Mouse (Mus musculus): ENCODE data around the gene Zfp296.
"Not testable (repeated sequence)": the region's sequence is repeated elsewhere in the genome, so short reads cannot be mapped to it uniquely, and the experiment has no call there.

Zfp296 gene

DNA sequence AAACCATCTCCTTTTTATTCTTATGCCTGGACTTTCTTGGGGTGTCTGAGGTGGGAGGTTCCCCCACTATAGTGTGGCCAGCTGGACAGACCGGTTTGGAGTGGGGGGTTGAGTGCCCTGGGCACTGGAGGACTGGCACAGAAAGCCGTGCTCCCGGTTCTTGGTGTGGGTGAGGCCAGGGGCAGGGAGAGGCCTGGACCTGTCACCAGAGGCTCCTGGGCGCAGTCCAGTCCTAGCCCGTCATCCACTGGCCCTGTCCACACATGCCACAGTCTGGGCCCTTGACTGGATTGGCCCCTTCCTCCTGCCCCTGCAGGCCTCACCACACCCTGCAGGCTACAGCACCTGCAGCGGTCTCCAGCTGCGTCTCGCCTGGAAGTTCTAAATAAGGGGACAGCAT lies 3.5 kb downstream of the Zfp296 start:
- Histone ChIP-seq H3K36me3 (ENCODE audit: insufficient read depth, low read length) (peaks cover 75% of the 10 kb centered on the region), H3K4me3 (replicated peaks; ENCODE audit: low read length) (peak overlapping the region; percentile 91), H3K27me3 (ENCODE audit: insufficient read depth, low read length) (no peaks in the 10 kb centered on the region), H3K4me1 (replicated peaks; ENCODE audit: low read depth, low read length) (peaks cover 96% of the 10 kb centered on the region), H3K9me3 (ENCODE audit: low read length) (no peaks in the 10 kb centered on the region)
- TF ChIP-seq NANOG (IDR thresholded peaks at IDR 0.05; ENCODE audit: borderline replicate concordance, low read length) (no peak), CTCF (conservative IDR thresholded peaks at IDR 0.05; ENCODE audit: low read length) (no peak), POU5F1 (IDR thresholded peaks at IDR 0.05; ENCODE audit: borderline replicate concordance, low read length) (no peak)

DNA sequence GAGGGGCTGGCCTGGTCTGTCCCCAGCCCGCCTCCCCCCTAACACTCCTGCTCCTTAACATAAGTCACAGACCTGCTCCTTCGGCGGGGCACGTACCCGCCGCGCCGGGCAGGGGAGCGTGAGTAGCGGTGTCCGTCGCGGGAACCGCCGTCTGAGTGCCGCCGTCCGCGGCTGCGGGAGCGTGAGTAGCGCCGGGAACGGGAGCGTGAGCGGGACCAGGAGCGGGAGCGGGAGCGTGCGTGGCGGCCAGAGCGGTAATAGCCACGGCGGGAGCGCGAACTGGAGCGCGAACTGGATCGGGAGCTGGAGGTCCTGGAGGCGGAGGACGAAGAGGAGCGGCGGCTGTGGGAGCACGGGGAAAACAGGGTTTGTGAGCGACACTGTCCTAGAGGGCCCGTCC lies 9.2 kb downstream of the Zfp296 start:
- Histone ChIP-seq H3K4me1 (replicated peaks; ENCODE audit: low read depth, low read length) (peaks cover 84% of the 10 kb centered on the region), H3K4me3 (replicated peaks; ENCODE audit: low read length) (peak overlapping the region; percentile 76), H3K9me3 (ENCODE audit: low read length) (no peaks in the 10 kb centered on the region), H3K36me3 (ENCODE audit: insufficient read depth, low read length) (peaks cover 87% of the 10 kb centered on the region), H3K27me3 (ENCODE audit: insufficient read depth, low read length) (peaks cover 13% of the 10 kb centered on the region)
- TF ChIP-seq NANOG (IDR thresholded peaks at IDR 0.05; ENCODE audit: borderline replicate concordance, low read length) (no peak), POU5F1 (IDR thresholded peaks at IDR 0.05; ENCODE audit: borderline replicate concordance, low read length) (no peak), CTCF (conservative IDR thresholded peaks at IDR 0.05; ENCODE audit: low read length) (no peak)

DNA sequence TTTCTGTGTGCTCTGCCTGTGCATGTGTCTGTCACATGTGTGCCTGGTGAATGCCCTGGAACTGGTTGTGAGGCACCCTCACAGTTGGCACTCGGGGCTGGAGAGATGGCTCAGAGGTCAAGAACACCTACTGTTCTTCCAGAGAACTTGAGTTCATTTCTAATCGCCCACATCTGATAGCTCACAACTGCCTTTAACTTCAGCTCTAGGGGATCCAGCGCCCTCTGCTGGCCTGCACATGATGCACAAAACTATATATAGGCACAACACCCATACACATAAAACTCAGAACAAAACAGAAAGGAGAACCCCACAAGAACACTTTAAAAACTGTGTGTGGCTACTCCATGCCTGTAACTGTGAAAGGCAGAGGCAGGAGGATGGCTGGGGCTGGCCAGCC lies 12.1 kb downstream of the Zfp296 start:
- TF ChIP-seq CTCF (conservative IDR thresholded peaks at IDR 0.05; ENCODE audit: low read length) (peak; percentile 55), POU5F1 (IDR thresholded peaks at IDR 0.05; ENCODE audit: borderline replicate concordance, low read length) (no peak)

DNA sequence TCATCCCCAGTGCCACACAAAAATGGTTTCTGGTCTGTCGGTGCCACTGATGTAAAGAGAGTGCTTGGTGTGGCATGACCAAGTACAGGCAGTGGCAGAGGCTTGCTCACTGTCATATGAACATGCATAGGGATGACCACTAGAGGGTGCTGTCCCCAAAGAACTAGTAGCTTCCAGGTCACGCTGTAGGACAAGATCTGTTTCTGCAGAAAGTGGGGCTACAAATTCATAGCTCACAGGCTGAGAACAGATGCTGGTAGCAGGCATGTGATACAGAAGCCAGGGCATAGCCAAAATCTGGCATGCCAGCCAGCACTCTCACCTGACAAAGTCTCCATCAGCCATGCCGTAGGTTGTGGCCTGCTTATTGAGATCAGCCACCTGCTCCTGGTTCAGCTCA lies 12.8 kb downstream of the Zfp296 start:
- Histone ChIP-seq H3K9me3 (ENCODE audit: low read length) (no peaks in the 10 kb centered on the region), H3K36me3 (ENCODE audit: insufficient read depth, low read length) (peaks cover 92% of the 10 kb centered on the region), H3K4me3 (replicated peaks; ENCODE audit: low read length) (no peak overlapping the region), H3K27me3 (ENCODE audit: insufficient read depth, low read length) (peaks cover 13% of the 10 kb centered on the region), H3K4me1 (replicated peaks; ENCODE audit: low read depth, low read length) (peaks cover 85% of the 10 kb centered on the region)
- no peak for TF ChIP-seq NANOG (IDR thresholded peaks at IDR 0.05; ENCODE audit: borderline replicate concordance, low read length)
- TF ChIP-seq CTCF (conservative IDR thresholded peaks at IDR 0.05; ENCODE audit: low read length): peak; percentile 89

More for the DNA sequence above, 12.1 kb downstream of the Zfp296 start:
- Histone ChIP-seq H3K9me3 (ENCODE audit: low read length) (no peaks in the 10 kb centered on the region), H3K4me3 (replicated peaks; ENCODE audit: low read length) (no peak overlapping the region), H3K4me1 (replicated peaks; ENCODE audit: low read depth, low read length) (peaks cover 85% of the 10 kb centered on the region), H3K36me3 (ENCODE audit: insufficient read depth, low read length) (peaks cover 93% of the 10 kb centered on the region), H3K27me3 (ENCODE audit: insufficient read depth, low read length) (peaks cover 13% of the 10 kb centered on the region)

DNA sequence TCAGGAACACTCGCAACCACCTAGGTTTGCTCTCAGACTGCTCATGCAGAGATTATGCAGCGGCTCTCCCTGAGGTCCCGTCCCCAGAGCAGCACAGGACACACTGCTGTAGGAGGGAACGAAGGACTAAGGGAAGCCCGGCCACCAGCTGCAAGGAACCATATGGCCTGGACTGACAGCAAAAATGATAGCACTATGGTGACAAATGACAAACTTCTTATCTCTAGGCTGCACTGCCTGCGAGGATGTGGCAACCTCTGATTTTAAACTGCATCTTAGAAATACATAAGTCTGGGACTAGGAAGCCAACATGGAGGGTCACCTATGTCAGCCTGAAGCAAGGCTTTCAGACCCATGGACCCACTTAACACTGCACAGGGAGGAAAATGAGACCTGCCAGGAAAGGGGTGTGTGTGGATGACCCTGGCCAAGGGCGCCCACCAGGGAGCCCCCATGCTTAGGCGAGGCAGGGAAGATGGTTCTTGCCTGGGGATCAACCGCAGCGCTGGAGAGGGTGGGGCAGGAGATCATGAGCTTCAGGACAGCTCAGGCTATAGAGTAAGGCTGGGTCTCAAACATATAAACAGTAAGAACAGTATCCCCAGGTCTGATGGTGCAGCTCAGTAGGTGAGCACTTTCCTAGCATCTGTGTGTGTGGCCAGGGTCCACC lies 16.1 kb downstream of the Zfp296 start:
- Histone ChIP-seq H3K27me3 (ENCODE audit: insufficient read depth, low read length) (no peaks in the 10 kb centered on the region), H3K36me3 (ENCODE audit: insufficient read depth, low read length) (peaks cover 93% of the 10 kb centered on the region), H3K4me1 (replicated peaks; ENCODE audit: low read depth, low read length) (peaks cover 87% of the 10 kb centered on the region), H3K4me3 (replicated peaks; ENCODE audit: low read length) (peak overlapping the region; percentile 30; the same call in 1 of the 2 replicates), H3K9me3 (ENCODE audit: low read length) (no peaks in the 10 kb centered on the region)
- TF ChIP-seq NANOG (IDR thresholded peaks at IDR 0.05; ENCODE audit: borderline replicate concordance, low read length) (no peak), CTCF (conservative IDR thresholded peaks at IDR 0.05; ENCODE audit: low read length) (no peak), POU5F1 (IDR thresholded peaks at IDR 0.05; ENCODE audit: borderline replicate concordance, low read length) (no peak)

DNA sequence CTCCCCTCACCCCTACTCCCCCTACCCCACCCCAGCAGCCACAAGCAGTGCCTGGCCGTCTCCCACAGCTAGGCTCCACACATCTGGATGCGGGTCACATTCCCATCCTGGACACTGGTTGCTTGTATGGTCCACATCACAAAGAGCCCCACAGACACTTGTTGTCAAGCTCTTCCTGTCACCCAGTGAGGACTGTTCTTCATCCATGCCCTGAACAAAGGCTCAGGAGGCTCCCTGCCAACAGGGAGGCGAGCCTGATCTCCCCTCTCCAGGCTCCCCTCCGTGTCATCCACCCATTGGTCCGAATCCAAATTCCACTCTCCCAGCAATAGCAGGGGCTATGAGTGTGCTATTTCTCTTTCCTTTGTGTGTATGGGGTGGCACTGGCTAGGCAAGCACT lies 23.5 kb downstream of the Zfp296 start:
- TF ChIP-seq NANOG (IDR thresholded peaks at IDR 0.05; ENCODE audit: borderline replicate concordance, low read length) (no peak), POU5F1 (IDR thresholded peaks at IDR 0.05; ENCODE audit: borderline replicate concordance, low read length) (no peak), CTCF (conservative IDR thresholded peaks at IDR 0.05; ENCODE audit: low read length) (no peak)
- Histone ChIP-seq H3K9me3 (ENCODE audit: low read length) (no peaks in the 10 kb centered on the region), H3K36me3 (ENCODE audit: insufficient read depth, low read length) (peaks cover 70% of the 10 kb centered on the region), H3K27me3 (ENCODE audit: insufficient read depth, low read length) (no peaks in the 10 kb centered on the region), H3K4me3 (replicated peaks; ENCODE audit: low read length) (no peak overlapping the region), H3K4me1 (replicated peaks; ENCODE audit: low read depth, low read length) (peaks cover 75% of the 10 kb centered on the region)

DNA sequence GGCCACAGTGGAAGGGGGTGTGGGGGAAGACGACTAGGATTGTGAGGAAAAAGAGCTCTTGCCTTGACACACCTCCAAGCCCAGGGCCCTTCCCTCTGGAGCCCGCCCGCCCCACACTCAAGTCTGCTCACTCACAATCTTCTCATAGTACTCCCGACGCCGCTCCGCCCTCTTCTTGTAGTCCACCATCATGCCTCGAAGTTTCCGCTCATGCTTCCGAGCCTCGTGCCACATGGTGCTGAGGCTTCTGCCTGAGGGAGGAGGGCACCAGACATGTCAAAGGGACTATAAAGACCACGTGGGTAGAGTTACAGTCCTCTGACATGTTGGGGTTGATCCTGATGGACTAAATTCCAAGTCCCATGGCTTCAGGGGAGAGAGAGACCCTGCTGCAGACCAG lies 26.0 kb downstream of the Zfp296 start:
- Histone ChIP-seq H3K4me1 (replicated peaks; ENCODE audit: low read depth, low read length) (peaks cover 63% of the 10 kb centered on the region), H3K4me3 (replicated peaks; ENCODE audit: low read length) (peak overlapping the region; percentile 99), H3K9me3 (ENCODE audit: low read length) (no peaks in the 10 kb centered on the region), H3K27me3 (ENCODE audit: insufficient read depth, low read length) (no peaks in the 10 kb centered on the region), H3K36me3 (ENCODE audit: insufficient read depth, low read length) (peaks cover 63% of the 10 kb centered on the region)
- TF ChIP-seq CTCF (conservative IDR thresholded peaks at IDR 0.05; ENCODE audit: low read length) (no peak), POU5F1 (IDR thresholded peaks at IDR 0.05; ENCODE audit: borderline replicate concordance, low read length) (no peak), NANOG (IDR thresholded peaks at IDR 0.05; ENCODE audit: borderline replicate concordance, low read length) (no peak)

DNA sequence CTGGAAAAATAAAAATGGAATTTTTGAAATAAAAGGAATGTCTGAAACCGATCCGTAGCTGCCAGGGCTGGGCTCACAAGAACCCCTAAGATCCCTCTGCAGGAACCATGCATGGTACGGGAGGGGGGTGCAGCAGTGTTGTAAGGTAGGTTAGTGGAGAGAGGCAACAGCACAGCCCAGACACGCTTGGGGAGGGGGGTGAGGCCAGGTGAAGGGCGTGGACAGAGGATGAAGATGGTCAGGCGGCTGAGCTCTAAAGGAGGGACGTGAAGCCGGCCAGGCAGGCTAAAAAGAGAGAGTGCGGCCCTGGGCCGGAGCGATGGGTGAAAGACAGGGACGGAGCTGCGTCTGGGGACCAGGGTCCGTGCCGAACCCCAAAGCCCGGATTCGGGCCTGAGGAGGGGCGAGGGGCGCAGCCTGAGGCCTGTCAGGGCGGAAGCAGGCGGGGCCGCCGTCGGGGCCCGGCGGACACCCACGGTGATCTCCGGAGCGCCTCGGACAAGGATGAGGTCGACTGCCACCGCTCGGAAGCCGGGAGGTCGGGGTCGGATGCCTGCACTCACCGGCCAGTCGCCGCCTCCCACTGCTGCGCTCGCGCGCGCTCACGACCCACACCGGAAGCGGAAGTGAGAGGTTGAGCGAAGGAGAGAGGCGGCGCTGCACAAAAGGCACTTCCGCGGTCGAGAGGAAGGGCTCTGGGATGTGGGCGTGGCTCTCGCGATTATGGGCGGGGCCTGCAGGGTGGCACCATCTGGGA lies 26.9 kb downstream of the Zfp296 start, which contains the start of gene Clasrp:
Clasrp (minus strand) TSS at position 638 of the 757 bp plus-strand sequence.
- peaks cover 63% of the 10 kb centered on the region for H3K4me1 ChIP-seq (replicated peaks; ENCODE audit: low read depth, low read length)

DNA sequence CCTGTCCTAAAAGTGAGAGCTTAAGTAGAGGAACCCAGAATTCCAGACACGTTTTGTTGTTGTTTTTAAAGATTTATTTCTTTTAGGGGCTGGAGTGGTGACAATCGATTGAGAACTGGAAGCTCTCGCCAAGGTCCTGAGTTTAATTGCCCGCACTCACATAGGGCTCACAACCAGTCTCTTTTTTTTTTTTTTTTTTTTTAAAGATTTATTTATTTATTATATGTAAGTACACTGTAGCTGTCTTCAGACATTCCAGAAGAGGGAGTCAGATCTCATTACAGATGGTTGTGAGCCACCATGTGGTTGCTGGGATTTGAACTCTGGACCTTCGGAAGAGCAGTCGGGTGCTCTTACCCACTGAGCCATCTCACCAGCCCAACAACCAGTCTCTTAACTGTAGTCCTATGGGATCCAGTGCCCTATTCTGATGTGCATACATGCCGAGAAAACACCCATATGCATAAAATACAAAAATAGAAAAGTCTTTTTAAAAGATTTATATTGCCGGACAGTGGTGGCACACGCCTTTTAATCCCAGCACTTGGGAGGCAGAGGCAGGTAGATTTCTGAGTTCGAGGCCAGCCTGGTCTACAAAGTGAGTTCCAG lies 27.6 kb downstream of the Zfp296 start:
- Histone ChIP-seq H3K4me3 (replicated peaks; ENCODE audit: low read length) (peak overlapping the region; percentile 99), H3K4me1 (replicated peaks; ENCODE audit: low read depth, low read length) (peaks cover 62% of the 10 kb centered on the region), H3K36me3 (ENCODE audit: insufficient read depth, low read length) (peaks cover 46% of the 10 kb centered on the region)
- H3K27me3 ChIP-seq (ENCODE audit: insufficient read depth, low read length); H3K9me3 ChIP-seq (ENCODE audit: low read length): not testable (repeated sequence)

More for the DNA sequence above, 26.9 kb downstream of the Zfp296 start, which contains the start of gene Clasrp:
- no peaks in the 10 kb centered on the region for H3K27me3 ChIP-seq (ENCODE audit: insufficient read depth, low read length)
- peak within 1 kb of the TSS; percentile 99 for H3K4me3 ChIP-seq (replicated peaks; ENCODE audit: low read length)
- TF ChIP-seq CTCF (conservative IDR thresholded peaks at IDR 0.05; ENCODE audit: low read length): no peak
- no peak for TF ChIP-seq NANOG (IDR thresholded peaks at IDR 0.05; ENCODE audit: borderline replicate concordance, low read length)
- TF ChIP-seq POU5F1 (IDR thresholded peaks at IDR 0.05; ENCODE audit: borderline replicate concordance, low read length): no peak
- H3K9me3 ChIP-seq (ENCODE audit: low read length): no peaks in the 10 kb centered on the region
- H3K36me3 ChIP-seq (ENCODE audit: insufficient read depth, low read length): peaks cover 53% of the 10 kb centered on the region

Measured in E14TG2a.4 (cell line).